Mouse (Mus musculus) layer of hippocampus, adult 2 months (tissue): ENCODE measurements at regions not wholly inside any gene's neighbourhood (a gene's known extent, or its start where the extent isn't known, plus 50 kb on each side); places are given as distances from the start of the nearest gene placed in this dataset.
"Not testable (repeated sequence)": the region's sequence is repeated elsewhere in the genome, so short reads cannot be mapped to it uniquely, and the experiment has no call there.

ENCODE experiments used
- DNase-seq, 2 experiments: peaks; one replicate each; pipeline ENCODE4 v3.0.0; 2022; ENCODE audit warnings: low spot score in 2 of 2
- H3K27ac ChIP-seq: fragments of 200-600 bp; 2 replicates; pipeline ENCODE4 v1.8.1; 2022
- H3K4me3 ChIP-seq: fragments of 200-600 bp; 2 replicates; pipeline ENCODE4 v1.8.1; 2022; ENCODE audit warnings: mild to moderate bottlenecking
- CTCF ChIP-seq: fragments of 200-600 bp; conservative IDR thresholded peaks from 2 replicates; pipeline ENCODE4 v1.8.1; 2022; ENCODE audit warnings: antibody characterized with exemption, mild to moderate bottlenecking, moderate library complexity

DNA sequence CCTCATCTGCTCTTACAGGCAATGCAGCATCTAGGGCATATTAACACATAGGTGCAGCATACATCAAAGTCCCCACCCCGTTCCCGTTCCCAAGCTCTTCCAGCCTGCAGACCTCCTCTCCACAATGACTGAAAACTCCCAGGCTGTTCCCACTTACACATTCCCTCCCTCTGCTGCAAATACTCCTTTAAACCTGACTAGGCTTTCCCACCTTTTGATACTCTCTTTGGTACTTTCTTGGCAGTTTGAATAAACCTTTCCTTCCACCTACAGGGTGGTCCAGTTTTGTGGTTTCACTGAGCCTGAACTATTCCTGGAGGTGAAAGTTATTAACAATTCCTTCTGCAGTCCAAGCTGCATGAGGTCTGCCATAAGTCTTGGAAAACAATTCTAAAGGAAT is 263.7 kb downstream of the 1810013L24Rik start:
- no peak for DNase-seq
- no peak for TF ChIP-seq CTCF
- Histone ChIP-seq H3K4me3 (no peak overlapping the region), H3K27ac (no peak overlapping the region)

DNA sequence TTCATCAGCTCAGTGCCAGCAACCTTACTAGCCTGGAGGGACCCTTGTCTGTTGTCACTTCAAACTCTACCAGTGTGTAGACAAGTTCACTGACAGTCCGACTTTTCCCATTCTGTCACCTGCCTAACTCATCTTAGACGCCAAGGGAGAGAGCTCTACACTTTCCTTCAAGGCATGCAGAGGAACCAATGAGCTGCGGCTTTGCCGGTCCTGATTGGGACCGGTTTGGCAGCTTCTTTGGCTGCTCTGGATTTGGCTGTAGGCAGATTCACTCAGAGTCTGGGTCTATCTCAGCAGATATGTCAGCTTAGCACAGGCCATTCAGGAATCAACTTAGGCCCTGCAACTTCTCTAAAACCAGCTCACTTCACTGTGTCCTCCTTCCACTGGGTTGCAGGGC is 264.3 kb downstream of the 1810013L24Rik start:
- no peak for DNase-seq
- H3K4me3 ChIP-seq: no peak overlapping the region
- no peak for TF ChIP-seq CTCF
- H3K27ac ChIP-seq: no peak overlapping the region

DNA sequence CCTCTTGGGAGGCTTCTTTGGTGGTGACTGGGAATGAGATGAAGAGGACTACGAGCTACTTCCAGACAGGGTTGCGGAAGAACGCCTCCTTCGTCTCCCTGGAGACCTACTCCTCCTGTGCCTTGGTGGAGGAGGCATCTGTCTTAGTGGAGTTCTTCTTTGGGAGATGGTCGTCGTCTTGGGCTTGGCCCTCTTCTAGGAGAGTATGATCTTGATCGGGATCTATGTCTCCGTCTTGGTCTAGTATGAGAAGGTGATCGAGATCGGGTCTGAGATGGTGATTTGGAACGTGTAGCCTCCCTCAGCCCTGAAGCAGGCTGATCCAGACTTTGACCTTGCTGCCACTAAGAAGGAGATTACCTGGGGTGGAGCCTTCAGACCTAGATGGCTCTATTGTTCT is 276.3 kb downstream of the 1810013L24Rik start:
- Histone ChIP-seq H3K4me3 (no peak overlapping the region), H3K27ac (no peak overlapping the region)
- DNase-seq: no peak
- TF ChIP-seq CTCF: no peak

DNA sequence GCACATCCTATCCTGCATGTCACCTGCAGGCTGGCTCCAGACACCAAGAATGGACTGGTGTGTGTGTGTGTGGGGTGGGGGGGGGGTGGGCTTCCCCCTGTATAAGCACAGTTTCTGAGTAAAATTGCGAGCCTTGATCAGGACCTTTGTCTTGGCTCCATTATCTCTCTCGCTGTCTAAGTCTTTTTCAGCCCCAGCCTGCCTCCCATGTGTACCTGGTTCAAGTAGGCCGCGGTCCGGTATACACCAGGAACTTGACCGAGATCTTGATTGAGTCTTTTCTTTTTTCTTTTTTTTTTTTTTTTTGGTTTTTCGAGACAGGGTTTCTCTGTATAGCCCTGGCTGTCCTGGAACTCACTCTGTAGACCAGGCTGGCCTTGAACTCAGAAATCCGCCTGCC is 276.8 kb downstream of the 1810013L24Rik start:
- H3K4me3 ChIP-seq, DNase-seq, H3K27ac ChIP-seq: not testable (repeated sequence)

DNA sequence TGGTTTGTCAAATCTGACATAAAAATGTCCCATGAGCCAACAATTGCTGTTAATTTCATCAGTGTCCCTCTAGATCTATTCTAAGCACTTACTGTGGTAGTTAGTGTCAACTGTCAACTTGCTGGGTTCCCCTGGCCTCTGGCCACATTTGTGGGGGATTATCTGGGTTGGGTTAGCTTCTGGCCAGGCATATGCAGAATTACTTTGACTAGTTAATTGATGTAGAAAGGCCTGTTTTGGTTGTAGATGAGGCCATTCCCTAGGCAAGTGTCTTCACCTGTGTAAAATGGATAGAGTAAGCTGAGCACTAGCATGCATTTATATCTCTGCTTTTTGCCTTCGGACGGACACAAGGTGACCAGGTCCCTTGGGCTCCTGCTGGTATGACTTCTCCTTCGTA is 283.9 kb downstream of the 1810013L24Rik start:
- TF ChIP-seq CTCF: no peak
- Histone ChIP-seq H3K4me3 (no peak overlapping the region), H3K27ac (no peak overlapping the region)
- no peak for DNase-seq

DNA sequence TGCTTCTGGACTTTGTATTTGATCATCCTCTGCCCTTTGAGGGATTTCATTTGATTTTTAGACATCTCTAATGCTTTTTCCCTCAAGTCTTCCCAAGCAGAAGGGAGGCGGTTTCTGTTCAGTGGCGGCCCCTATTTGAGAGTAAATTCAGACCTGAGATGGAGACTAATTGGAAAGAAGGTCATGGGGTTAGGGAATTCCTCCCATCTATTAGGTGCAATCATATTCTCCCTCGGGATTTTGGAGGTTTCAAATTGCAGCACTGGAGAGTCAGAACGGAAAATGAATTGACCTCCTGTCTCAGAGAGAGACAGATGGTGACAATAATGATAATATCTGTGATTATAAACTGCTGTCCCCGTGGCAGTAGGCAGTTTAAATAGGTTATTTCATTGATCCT is 285.6 kb downstream of the 1810013L24Rik start:
- no peak for DNase-seq
- TF ChIP-seq CTCF: no peak
- no peak overlapping the region for H3K4me3 ChIP-seq
- peak overlapping the region; percentile 37; the same call in 1 of the 2 replicates for H3K27ac ChIP-seq

DNA sequence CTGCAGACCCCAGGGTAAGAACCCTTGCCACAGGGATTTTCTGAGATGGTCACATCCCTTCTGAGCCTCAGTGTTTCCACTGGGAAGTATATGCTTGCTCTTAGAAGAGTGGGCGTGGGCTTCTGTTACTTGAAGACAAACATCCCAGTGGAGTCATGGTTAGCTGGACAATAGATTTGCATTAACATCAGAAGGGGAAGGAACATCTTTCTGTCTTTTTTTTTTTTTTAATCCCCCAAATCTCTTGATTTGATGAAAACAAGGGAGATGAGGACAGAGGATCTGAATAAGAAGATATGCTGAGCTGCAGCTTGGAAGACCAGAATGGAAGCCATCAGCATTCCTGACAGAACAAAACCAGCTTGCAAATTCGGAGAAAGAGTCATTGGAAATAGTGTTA is 291.7 kb downstream of the 1810013L24Rik start:
- H3K4me3 ChIP-seq: no peak overlapping the region
- no peak overlapping the region for H3K27ac ChIP-seq
- DNase-seq: no peak
- no peak for TF ChIP-seq CTCF

DNA sequence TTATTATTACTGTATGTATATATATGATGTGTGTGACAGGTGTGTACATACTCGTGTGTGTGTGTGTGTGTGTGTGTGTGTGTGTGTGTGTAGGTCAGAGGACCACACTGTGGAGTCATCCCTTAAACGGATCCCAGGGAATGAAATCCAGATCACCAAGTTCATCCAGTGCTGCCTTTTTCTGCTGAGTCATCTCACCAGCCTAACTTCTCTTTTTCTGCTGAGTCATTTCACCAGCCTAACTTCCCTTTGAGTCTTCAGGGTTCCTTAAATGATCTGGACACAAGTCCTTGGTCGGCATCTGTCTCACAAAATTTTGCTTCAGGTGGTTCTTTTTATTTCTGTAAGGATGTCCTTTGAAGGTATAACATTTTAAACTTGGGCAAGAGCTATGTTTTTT is 302.2 kb downstream of the 1810013L24Rik start:
- no peak for TF ChIP-seq CTCF
- no peak overlapping the region for H3K4me3 ChIP-seq
- H3K27ac ChIP-seq: no peak overlapping the region
- DNase-seq: no peak

DNA sequence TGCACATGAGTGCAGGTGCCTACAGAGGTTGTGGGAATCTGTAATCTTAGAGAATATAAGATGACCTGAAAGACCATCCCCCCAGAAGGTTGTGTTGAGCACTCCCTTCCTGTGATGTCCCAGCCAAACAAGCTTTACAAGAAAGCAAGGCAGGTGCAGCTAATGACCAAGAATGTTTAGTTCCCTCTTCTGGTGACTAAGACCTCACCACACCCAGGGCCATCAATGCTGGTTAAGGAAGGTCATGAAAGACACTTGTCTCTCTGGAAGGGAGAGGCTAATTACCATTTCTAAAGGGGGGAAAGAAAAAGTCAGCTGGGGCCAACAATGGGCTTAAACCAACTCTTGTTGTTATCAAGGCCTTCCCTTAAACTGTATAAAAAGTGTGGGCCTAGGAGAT is 302.9 kb downstream of the 1810013L24Rik start:
- no peak for TF ChIP-seq CTCF
- H3K27ac ChIP-seq: no peak overlapping the region
- DNase-seq: no peak
- no peak overlapping the region for H3K4me3 ChIP-seq

DNA sequence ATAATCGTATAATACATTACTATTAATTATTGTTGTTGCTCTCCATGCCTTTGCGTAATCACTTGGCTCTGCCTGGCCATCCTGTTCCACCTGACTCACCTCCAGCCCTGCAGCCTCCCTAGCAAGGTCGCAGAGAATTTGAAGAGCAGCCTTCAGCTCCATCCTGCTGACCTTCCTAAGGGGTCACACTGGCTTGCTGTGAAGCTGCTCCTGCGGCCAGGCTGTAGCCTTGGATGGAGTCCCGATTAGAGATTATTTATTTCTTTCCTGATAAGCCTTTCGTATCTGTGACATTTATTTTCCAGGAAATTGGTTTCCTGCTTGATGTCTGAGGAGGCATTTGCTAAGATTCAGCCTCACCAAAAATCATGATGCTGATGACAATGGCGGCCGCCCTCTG is 305.5 kb downstream of the 1810013L24Rik start:
- no peak for DNase-seq
- TF ChIP-seq CTCF: no peak
- no peak overlapping the region for H3K27ac ChIP-seq
- no peak overlapping the region for H3K4me3 ChIP-seq

DNA sequence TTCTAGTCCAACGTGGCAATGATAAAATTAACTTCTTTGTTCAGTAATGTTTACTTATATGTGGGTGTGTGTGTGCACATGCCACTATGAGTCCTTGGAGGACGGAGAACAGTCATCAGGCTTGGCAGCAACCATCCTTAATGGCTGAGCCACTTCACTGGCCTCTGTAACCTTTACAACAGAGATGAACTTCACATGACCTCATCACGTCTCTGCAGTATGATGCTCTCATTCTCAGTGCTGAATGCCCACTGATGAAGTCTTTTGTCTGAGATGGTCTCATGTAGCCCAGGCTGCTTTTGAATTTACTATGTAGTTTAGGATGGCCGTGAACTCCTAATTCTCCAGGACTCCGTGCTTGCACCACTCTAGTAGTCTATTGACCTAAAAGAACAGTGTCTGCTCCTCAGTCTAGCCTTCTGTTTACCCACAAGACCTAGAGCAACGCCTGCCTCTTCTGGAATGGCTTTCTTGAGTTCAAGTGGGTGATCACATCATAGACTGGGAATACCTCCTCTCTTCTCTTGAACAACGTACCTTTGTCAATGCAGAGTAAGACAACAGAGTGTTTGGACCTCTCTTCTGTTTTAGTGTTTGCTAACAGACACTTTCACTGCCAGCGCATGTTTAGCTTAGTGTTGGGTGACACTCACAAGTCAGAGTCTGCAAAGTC is 308.8 kb downstream of the 1810013L24Rik start:
- TF ChIP-seq CTCF: no peak
- H3K27ac ChIP-seq: no peak overlapping the region
- H3K4me3 ChIP-seq: no peak overlapping the region
- no peak for DNase-seq

DNA sequence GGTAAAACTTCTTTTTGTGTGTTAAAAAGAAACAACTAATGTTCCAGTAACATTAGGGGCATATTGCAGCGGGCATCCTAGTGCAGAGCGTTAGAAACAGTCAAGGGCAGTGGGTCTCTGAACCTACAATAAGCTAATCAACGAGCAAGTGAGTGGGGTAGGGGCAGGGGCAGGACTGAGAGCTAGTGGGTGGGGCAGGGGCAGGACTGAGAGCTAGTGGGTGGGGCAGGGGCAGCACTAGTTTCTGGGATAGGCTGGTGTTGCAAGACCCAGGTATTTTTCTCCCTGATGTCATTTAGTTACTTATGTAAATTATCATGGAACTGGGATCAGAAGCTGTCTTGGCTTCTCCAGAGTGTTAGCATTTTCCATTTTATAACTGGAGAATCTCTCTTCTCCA is 309.5 kb downstream of the 1810013L24Rik start:
- Histone ChIP-seq H3K4me3 (no peak overlapping the region), H3K27ac (no peak overlapping the region)
- no peak for DNase-seq
- TF ChIP-seq CTCF: no peak

DNA sequence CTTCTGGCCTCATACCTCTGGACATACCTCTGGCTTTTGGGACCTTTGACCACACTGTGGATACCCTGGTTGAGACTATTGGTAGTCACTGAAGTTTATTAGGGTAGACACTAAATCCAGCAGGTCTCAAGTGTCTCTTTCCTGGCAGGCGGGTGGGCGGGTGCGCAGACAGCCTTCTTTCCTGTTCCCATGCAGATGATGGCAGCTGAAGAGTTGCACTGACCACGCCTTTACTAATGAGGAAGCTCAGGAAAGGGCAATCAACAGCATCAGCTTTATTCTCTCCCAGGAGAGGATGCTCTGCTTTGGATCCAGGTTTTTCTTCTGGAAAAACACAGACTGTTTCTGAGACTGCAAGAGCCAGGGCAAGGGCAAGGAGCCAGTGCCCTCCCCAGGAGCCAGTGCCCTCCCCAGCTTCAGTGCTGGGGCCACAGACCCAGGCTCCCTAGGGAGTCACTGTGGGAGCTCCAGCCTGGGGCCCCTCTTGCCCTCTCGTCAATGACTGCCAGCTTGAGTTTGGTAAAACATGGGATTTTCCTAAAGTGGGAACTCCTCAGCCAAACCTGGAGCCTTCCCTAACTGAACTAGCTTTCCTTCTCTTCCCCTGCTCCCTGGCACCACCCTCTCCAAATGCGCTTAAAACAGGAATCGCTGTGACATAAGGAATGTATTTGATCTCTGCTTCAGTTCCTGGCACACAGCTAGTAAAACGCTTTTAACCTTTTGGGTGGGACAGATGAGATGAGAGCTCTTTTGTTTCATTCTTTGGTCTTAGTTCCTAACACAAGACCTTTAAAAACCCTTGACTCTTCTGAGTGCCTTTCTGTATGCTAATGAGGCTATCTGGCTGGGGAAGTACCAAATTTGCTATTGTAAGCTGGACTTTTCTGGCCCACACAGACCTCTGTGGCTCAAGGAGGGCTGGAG is 319.6 kb downstream of the 1810013L24Rik start:
- H3K4me3 ChIP-seq: no peak overlapping the region
- no peak for DNase-seq
- TF ChIP-seq CTCF: no peak
- no peak overlapping the region for H3K27ac ChIP-seq

DNA sequence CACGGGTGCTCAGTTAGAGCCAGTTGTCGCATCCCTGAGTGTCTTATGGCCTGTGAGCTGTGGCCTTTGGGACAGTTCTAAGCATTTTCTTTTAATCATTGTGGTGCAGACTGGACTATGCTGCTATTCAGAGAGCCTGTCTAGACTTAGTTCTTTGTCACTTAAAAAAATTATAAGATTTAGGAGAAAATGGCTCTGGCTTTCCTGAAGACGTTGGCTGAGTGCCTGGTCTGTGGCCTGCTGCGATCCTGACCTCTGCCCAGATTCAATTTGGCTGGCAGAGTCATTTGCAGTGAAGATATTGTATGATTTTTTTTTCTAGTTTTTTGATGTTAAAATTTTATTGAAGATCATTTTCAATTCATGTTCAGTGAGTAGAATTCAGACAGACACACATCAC is 322.0 kb downstream of the 1810013L24Rik start:
- no peak for TF ChIP-seq CTCF
- H3K4me3 ChIP-seq: no peak overlapping the region
- DNase-seq: no peak
- no peak overlapping the region for H3K27ac ChIP-seq
